9 mouse cellular contexts compared by ENCODE assay signal in the genomic region with DNA sequence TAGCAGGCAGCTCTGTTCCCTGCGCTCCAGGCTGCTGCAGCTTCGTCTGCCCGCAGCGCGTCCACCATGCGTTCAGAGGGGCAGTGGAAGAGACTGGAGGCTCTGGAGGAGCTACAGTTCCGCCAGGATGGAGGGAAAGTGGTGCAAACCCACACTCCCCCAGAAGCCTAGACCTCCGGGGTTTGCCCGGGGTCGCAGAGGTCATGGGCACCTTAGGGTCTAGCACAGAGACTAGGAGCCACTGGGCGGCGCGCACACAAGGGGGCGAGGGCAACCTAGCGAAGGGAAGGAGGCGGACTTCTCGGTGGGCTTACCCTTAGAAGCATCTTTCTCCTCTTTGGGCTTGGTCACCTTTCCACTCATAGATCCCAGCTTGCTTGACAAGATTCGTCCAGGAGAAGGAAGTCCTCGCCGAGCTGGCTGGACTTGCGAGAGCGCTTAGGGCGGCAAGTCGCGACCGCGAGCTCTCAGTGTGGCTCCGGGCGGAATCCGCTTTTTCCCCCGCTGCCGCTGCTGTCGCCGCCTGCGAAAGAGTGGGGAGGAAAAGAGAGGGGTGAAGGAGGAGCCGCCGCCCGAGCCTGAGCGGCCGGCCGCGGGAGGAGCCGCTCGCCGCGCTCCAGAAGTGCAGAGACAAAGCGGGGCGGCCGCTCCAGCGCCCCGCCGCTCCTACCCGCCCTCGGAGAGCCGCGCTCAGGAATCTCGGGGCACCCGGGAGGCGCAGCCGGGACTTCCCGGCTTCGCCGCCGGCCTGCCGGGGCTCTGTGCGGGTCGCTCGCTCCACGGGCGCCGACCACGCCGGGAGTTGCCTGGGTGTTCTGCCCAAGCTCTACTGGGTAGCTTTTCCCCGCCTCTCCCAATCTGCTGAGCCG. TPM values are rescaled to one million over a fixed set of nuclear protein-coding genes. Genes with fewer than 3 reads are reported as not detected.
DNase-seq lines count a peak whose midpoint lies in the region; ATAC-seq and TF ChIP-seq lines count a peak whose summit lies in the region.
"Had no signal": no experiment of that assay in that cellular context is flagged by ENCODE, and none has a peak within 500 bp of the region (broad histone marks: within the 10 kb centered on the region; RNA-seq: fewer than 3 reads in every experiment).

No protein-coding gene starts in this region.

- no peaks in the 10 kb centered on the region for H3K36me3 ChIP-seq in lung, embryonic 14.5 days (ENCODE audit: insufficient read depth)
- H3K36me3 ChIP-seq in intestine, embryonic 15.5 days = no peaks in the 10 kb centered on the region
- no peaks in the 10 kb centered on the region for H3K36me3 ChIP-seq in liver, embryonic 11.5 days (ENCODE audit: control insufficient read depth, insufficient read depth, low read length)
- no peaks in the 10 kb centered on the region for H3K36me3 ChIP-seq in neural tube, embryonic 12.5 days
- no peaks in the 10 kb centered on the region for H3K36me3 ChIP-seq in thymus, adult 2 months (ENCODE audit: control insufficient read depth, insufficient read depth, low read length)

- ATAC-seq in lung, embryonic 14.5 days (ENCODE audit: insufficient read depth) = peak; percentile 79
- ATAC-seq in intestine, embryonic 15.5 days = peak; percentile 83
- no peak; the same call in 1 of the 2 replicates for ATAC-seq in liver, embryonic 11.5 days (replicated peaks; ENCODE audit: low FRiP score)
- ATAC-seq in neural tube, embryonic 12.5 days (ENCODE audit: low FRiP score, low read depth) = peak; percentile 76

- no peak overlapping the region for H3K27ac ChIP-seq in lung, embryonic 14.5 days (ENCODE audit: low read depth)
- H3K27ac ChIP-seq in intestine, embryonic 15.5 days = 0 out of 2 replicates have a peak overlapping the region, but pooled peaks have one; percentile 27
- no peak overlapping the region for H3K27ac ChIP-seq in liver, embryonic 11.5 days (ENCODE audit: low read depth, low read length)
- peak overlapping the region; percentile 7; the same call in 1 of the 2 replicates for H3K27ac ChIP-seq in neural tube, embryonic 12.5 days
- no peak overlapping the region; the same call in 1 of the 2 replicates for H3K27ac ChIP-seq in thymus, adult 2 months (ENCODE audit: control insufficient read depth, insufficient read depth, low read length)

- WGBS in lung, embryonic 14.5 days = 16% methylated on average over 54 of the region's 75 CpGs
- 14% methylated on average over 61 of the region's 75 CpGs for WGBS in intestine, embryonic 15.5 days
- 18% methylated on average over 63 of the region's 75 CpGs for WGBS in liver, embryonic 11.5 days
- WGBS in neural tube, embryonic 12.5 days = 17% methylated on average over 66 of the region's 75 CpGs
- WGBS in thymus, adult 2 months = under 1% methylated on average over 60 of the region's 75 CpGs

- peak overlapping the region; percentile 65 for H3K4me2 ChIP-seq in lung, embryonic 14.5 days
- H3K4me2 ChIP-seq in intestine, embryonic 15.5 days (replicated peaks) = peak overlapping the region; percentile 75
- peak overlapping the region; percentile 60 for H3K4me2 ChIP-seq in liver, embryonic 11.5 days
- H3K4me2 ChIP-seq in neural tube, embryonic 12.5 days (replicated peaks) = peak overlapping the region; percentile 62

- TF ChIP-seq CTCF in lung, embryonic 14.5 days (IDR thresholded peaks at IDR 0.05; ENCODE audit: low read depth) = no peak
- no peak for TF ChIP-seq CTCF in thymus, adult 2 months (IDR thresholded peaks at IDR 0.05; ENCODE audit: borderline replicate concordance, control insufficient read depth, extremely low read depth, insufficient read depth, low read length, poor library complexity)

- H3K4me3 ChIP-seq in lung, embryonic 14.5 days (ENCODE audit: low read depth, low read length) = peak overlapping the region; percentile 40
- peak overlapping the region; percentile 46 for H3K4me3 ChIP-seq in intestine, embryonic 15.5 days (replicated peaks)
- peak overlapping the region; percentile 34 for H3K4me3 ChIP-seq in liver, embryonic 11.5 days (ENCODE audit: low read depth, low read length)
- H3K4me3 ChIP-seq in neural tube, embryonic 12.5 days = peak overlapping the region; percentile 46
- peak overlapping the region; percentile 60 for H3K4me3 ChIP-seq in thymus, adult 2 months (ENCODE audit: control insufficient read depth, insufficient read depth, low read length)
- H3K4me3 ChIP-seq: myocyte had no signal

- peak overlapping the region; percentile 34; the same call in 1 of the 2 replicates for H3K9ac ChIP-seq in lung, embryonic 14.5 days
- 0 out of 2 replicates have a peak overlapping the region, but pooled peaks have one; percentile 32 for H3K9ac ChIP-seq in intestine, embryonic 15.5 days
- no peak overlapping the region for H3K9ac ChIP-seq in liver, embryonic 11.5 days (ENCODE audit: low read depth, low read length)
- H3K9ac ChIP-seq in neural tube, embryonic 12.5 days = peak overlapping the region; percentile 65

- H3K4me1 ChIP-seq in lung, embryonic 14.5 days (ENCODE audit: insufficient read depth) = no peaks in the 10 kb centered on the region
- no peaks in the 10 kb centered on the region for H3K4me1 ChIP-seq in intestine, embryonic 15.5 days (replicated peaks)
- H3K4me1 ChIP-seq in liver, embryonic 11.5 days (replicated peaks; ENCODE audit: control insufficient read depth, insufficient read depth, low read length) = no peaks in the 10 kb centered on the region
- no peaks in the 10 kb centered on the region for H3K4me1 ChIP-seq in neural tube, embryonic 12.5 days
- H3K4me1 ChIP-seq in thymus, adult 2 months (replicated peaks; ENCODE audit: control insufficient read depth, insufficient read depth, low read length) = peaks cover 10% of the 10 kb centered on the region

- 0 out of 2 replicates have a peak, but pooled peaks cover 3% of the 10 kb centered on the region for H3K27me3 ChIP-seq in lung, embryonic 14.5 days (ENCODE audit: insufficient read depth, low read length)
- H3K27me3 ChIP-seq in intestine, embryonic 15.5 days (replicated peaks) = peaks cover 7% of the 10 kb centered on the region; the same call in 1 of the 2 replicates
- peaks cover 34% of the 10 kb centered on the region for H3K27me3 ChIP-seq in liver, embryonic 11.5 days (replicated peaks; ENCODE audit: control insufficient read depth, insufficient read depth, low read length)
- H3K27me3 ChIP-seq in neural tube, embryonic 12.5 days (replicated peaks) = no peaks in the 10 kb centered on the region
- H3K27me3 ChIP-seq in thymus, adult 2 months (ENCODE audit: control insufficient read depth, insufficient read depth, low read length) = no peaks in the 10 kb centered on the region

- H3K9me3 ChIP-seq in lung, embryonic 14.5 days (ENCODE audit: low read depth, low read length) = no peaks in the 10 kb centered on the region
- H3K9me3 ChIP-seq in intestine, embryonic 15.5 days = no peaks in the 10 kb centered on the region
- no peaks in the 10 kb centered on the region for H3K9me3 ChIP-seq in liver, embryonic 11.5 days (ENCODE audit: control insufficient read depth, low read length)
- H3K9me3 ChIP-seq in neural tube, embryonic 12.5 days = no peaks in the 10 kb centered on the region

- peak; percentile 60 for DNase-seq in lung, embryonic 14.5 days
- no peak for DNase-seq in lung, adult 18-20 months
- peak; percentile 29 for DNase-seq in cerebellum, adult 8-10 months
- DNase-seq in frontal cortex, postnatal 10 days (ENCODE audit: low spot score in 2 of 2) = peak; percentile 5 to 29
- peak; percentile 32 for DNase-seq in liver, embryonic 11.5 days (ENCODE audit: low spot score)
- DNase-seq in thymus, adult 2 months = peak; percentile 40

- TF ChIP-seq POLR2A in thymus, adult 2 months (IDR thresholded peaks at IDR 0.05; ENCODE audit: control insufficient read depth, extremely low read depth, insufficient read depth, low read length, poor library complexity) = no peak

RNA-seq across cellular contexts. Expression of a gene that starts 0.8 kb away (rescaled TPM):
- polyA plus RNA-seq in lung, embryonic 14.5 days (2014; fragmentation: Nextera tagmentation; extraction: Ambion mirVana) = 3.0 and 4.8 TPM in 2 replicates
- 29.9 and 30.8 TPM in 2 replicates for polyA plus RNA-seq in intestine, embryonic 15.5 days (2015; fragmentation: Nextera tagmentation; extraction: Ambion mirVana)
- 5.5 and 6.6 TPM in 2 replicates for polyA plus RNA-seq in liver, embryonic 11.5 days (2014; fragmentation: Nextera tagmentation; extraction: Ambion mirVana)
- 96.8 and 131 TPM in 2 replicates for polyA plus RNA-seq in neural tube, embryonic 12.5 days (2016; fragmentation: Nextera tagmentation; extraction: Ambion mirVana)
- polyA plus RNA-seq in thymus, adult 2 months (2012; rRNA removed) = 8.3 and 10.7 TPM in 2 replicates

Comparison
In these comparisons a context has a peak if more than half of its experiments do, and no peak if none do; other contexts are left out.
1. DNase-seq: peak in lung, embryonic 14.5 days (single experiment), cerebellum, adult 8-10 months (single experiment), frontal cortex, postnatal 10 days (2 of 2), liver, embryonic 11.5 days (single experiment) and thymus, adult 2 months (single experiment); none in lung, adult 18-20 months (0 of 2).
2. H3K27ac ChIP-seq: peak in intestine, embryonic 15.5 days (single experiment) and neural tube, embryonic 12.5 days (single experiment); none in lung, embryonic 14.5 days (single experiment), liver, embryonic 11.5 days (single experiment) and thymus, adult 2 months (single experiment).
3. Peak in every context shown above with its lines, with median percentiles within 50 percentile points of each other: H3K4me2 ChIP-seq and H3K4me3 ChIP-seq.